Mouse (Mus musculus) layer of hippocampus, adult 11-12 months (tissue): ENCODE measurements at regions not wholly inside any gene's neighbourhood (a gene's known extent, or its start where the extent isn't known, plus 50 kb on each side); places are given as distances from the start of the nearest gene placed in this dataset.
"Not testable (repeated sequence)": the region's sequence is repeated elsewhere in the genome, so short reads cannot be mapped to it uniquely, and the experiment has no call there.

Experiments used
- DNase-seq: peaks from one replicate; pipeline ENCODE4 v3.0.0; 2022; ENCODE audit warnings: low spot score

DNA sequence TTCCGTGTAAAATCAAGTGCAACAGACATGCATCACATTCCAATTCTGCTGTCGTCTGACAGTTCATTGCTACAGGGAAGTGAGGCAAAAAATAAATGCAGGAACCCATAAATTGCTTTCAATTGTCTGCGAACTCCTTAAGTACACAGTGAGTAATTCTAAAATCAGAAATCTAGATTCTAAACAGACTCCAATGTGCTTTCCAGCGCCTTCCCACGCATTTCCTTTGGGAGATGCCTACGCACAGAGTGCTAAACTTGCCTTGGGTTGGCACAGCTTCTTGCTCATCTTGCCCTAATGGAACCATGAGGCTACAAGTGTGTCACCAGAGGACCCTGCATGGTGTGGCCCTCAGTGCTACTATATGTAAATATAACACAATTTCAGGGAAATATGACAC is 212.6 kb downstream of the Samd5 start:
- DNase-seq: peak; percentile 50

GRCm38 (mm10) chr10:9459145-9459544 is 215.9 kb downstream of the Samd5 start:
- no peak for DNase-seq

GRCm38 (mm10) chr10:9458466-9458865 is 216.5 kb downstream of the Samd5 start:
- DNase-seq: no peak

GRCm38 (mm10) chr10:9457222-9457621 is 217.8 kb downstream of the Samd5 start:
- no peak for DNase-seq

DNA sequence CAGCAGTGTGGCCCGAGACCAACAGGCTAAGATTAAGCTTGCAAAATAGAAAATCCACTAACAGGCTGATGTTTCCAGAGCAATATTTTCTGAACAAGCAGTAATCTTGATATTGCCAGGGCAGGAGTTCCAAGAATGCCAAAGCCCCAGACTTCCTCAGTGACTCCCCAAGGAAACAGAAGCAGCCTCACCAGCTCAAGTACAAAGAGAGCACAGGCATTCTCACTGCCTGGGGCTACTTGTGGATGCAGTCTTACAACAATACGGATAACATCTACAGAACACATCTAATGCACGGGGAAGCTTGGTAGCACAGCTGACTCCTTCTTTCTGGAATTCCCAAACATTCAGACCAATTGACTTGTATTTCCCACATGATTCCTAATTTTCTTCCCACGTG is 235.9 kb downstream of the Samd5 start:
- DNase-seq: no peak

GRCm38 (mm10) chr10:9438366-9438765 is 236.6 kb downstream of the Samd5 start:
- DNase-seq: no peak

- no peak for DNase-seq
Observed at GRCm38 (mm10) chr10:9429085-9429484, 245.9 kb downstream of the Samd5 start.

GRCm38 (mm10) chr10:9420741-9421140 is 254.3 kb downstream of the Samd5 start:
- no peak for DNase-seq

DNA sequence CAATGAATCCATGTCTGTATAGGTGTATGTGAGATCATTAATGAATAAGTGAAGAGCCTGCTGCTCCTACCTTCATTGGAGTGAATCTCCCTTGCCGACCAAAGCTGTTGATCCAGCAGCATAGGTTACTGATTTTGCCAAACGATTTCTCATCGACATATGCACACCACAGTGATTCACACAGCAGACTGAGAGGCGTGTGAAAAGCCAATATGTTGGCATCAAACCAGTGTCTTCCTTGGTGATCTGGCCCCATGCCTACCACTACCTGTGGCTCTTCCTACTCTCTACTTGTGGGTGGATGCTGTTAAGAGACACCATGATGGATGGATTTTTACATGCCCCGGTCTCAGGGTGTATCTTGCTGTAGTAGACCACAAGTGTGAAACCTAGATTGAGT is 258.3 kb downstream of the Samd5 start:
- DNase-seq: peak; percentile 54

GRCm38 (mm10) chr10:9406101-9406500 is 268.9 kb downstream of the Samd5 start:
- DNase-seq: no peak

- no peak for DNase-seq
Observed at GRCm38 (mm10) chr10:9405417-9405816, 269.6 kb downstream of the Samd5 start.

DNA sequence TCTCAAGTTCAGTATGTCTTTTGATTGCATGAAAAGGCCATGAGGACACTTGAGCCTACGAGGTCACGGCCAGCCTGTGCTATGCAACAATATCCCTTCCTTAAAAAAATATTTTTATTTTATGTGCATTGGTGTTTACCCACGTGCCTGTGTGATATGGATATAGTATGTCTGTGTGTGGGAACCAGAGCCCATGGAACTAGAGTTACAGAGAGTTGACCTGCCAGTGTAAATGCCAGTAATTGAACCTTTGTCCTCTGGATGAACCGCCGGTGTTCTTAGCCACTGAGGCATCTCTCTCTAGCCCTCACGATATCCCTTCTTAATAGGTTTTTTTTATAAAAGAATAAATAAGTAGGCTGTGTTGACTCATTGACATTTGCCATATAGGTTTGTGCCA is 270.0 kb downstream of the Samd5 start:
- DNase-seq: no peak

DNA sequence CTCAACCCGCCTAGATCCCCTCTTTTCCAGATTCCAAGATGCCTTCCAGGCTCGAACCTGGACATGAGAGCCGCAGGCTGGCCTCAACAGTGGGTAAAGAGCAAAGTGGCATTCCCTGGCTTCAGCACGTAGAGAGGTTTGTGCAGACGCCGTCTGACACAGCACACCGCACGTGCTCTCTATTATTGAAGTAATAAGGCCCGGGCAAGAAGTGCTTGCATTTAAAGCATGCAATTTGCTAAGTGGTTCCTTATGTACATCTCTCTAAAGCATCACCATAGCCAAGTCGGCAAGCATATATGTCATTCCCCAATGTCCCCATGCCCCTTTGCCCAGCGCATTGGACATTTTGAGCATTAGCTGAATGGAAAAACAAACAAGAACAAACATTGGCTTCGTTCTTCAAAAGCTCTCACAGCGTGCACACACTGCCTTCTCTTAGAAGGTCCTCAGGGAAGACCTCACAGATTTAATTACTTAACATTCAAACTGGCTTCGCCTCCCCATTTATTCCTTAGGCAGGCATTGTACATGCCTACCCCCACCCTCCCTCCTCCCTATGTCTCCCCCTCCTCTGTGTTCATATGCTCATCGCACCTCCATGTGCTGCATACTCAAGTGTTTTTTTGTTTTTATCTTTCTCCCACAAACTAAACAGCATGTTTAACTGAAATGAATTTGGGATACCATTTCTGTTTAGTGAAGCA is 273.9 kb downstream of the Samd5 start:
- no peak for DNase-seq

DNA sequence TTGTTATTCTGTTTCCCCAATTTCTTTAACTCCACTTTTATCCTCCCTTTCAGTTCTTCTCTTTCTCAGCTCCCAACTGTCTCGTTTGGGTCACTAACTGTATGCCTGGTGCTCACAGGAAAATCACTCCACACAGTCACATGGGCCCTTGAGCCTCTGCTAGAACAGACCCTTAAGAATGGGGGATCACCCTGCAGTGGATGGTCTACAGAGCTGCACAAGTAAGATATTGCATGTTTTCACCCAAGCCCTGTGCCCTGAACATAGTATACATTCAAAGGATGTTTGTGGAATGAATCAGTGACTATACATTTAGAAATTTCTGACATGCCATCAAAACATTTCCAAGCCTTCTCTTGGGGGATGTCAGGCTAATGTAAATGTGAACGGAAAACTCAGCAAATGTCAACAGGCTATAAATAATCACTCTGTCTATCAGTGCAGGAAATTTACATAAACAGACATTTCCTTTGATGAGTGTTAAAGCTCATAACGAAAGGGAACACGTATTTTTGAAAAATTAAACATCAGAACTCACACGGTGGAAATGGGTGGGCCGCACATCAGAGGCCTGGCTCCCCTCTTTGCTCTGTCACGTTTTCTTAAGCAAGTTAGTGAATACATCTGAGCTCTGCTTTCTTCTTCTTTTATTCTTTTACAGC is 297.4 kb downstream of the Samd5 start:
- no peak for DNase-seq

DNA sequence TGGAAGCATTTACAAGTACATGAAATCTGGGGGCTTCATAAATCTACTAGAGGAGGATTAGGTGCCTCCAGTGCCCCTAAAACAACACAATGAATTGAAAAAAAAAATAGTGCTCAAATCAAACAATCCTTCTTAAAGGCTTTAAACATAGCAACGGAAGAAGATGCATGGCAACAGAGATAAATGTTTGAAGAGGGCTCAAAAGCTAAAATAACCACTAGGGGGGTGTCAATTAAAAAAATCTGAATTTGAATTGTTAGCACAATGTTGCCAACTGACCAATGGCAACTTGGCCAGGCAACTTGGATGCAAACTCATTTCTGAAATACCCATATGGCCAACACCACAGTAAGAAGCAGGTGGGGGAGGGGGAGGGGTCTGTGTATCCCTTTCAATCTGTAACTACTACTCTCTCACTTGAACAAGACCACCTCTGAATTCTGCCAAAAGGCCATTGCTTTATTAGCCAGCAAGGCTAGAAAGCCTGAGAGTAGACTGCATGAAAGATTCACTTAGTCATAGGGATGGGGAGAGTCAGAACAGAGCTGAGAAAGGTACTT is 312.6 kb downstream of the Samd5 start:
- DNase-seq: no peak

DNA sequence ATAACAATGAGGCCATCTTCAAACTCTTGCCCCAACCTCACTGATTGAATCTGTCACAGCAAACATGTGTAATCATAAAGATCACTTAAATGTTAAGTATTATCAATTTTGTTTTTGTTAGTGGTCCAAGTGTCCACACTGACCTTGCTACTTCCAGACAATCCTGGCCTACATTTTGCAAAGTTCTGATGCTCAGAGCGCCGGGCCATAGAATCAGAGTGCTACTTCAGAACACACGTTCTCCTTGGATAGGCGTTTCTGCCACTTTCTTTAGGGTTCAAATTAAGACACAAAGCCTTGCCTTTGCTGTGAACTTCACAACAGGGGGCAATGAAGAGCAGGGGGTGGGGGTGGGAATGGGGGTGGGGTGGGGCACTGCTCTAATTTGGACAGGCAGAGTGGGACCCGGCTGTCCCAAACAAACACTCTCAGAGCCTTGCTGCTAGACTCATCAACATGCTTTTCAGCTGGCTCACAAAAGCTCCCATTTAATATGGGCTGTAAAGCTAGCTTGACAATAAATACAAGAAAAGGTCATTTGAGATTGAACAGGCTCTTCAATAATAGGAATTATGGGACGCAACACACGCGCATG is 336.7 kb downstream of the Samd5 start:
- no peak for DNase-seq

DNA sequence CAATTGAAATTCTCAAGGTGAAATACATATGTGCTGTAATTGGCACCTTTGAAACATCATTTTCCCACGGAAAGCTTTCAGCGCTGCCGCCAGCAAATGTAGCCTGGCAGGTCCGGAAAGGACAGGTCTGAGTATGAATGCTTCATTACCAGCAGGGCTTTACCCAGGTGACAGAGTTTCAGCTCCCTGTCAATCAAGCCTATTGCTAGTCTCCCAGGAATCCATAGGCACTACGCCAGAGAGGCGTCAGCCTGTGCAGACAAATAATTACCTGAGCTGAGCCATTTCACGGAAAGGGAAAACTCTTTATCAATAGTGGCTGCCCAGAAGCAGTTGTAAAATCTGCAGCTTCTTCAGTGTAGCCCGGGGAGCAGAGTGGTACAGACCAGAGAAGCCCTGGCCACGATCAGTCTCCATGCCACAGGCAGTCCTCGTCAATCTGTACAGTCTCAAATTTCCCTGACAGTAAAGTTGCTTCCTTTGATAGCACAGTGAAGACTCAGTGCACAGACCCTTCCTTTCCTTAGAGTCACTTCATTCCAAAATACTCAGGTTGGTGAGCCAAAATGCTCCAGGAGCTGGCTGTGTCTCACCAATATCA is 340.7 kb downstream of the Samd5 start:
- no peak for DNase-seq

DNA sequence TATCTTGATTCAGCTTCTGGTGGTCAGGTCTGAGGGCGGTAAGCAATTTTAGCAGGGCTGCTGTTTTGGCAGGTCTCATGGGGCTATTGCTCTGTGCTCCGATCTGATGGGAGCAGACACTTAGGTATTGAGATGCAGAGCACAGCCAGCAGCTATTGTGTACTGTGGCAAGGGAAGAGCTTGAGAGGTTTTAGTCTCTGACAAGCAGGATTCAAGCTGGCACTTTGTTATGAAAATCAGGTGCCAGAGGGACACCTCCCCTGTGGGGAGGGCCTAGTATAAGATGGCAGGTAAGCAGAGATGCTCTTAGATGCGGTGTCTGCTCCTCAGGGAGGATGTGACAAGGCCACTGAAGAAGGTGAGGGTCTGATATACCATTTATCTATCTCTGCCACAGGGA is 343.3 kb downstream of the Samd5 start:
- DNase-seq: no peak

- no peak for DNase-seq
Observed at GRCm38 (mm10) chr10:9328324-9328723, 346.7 kb downstream of the Samd5 start.

DNA sequence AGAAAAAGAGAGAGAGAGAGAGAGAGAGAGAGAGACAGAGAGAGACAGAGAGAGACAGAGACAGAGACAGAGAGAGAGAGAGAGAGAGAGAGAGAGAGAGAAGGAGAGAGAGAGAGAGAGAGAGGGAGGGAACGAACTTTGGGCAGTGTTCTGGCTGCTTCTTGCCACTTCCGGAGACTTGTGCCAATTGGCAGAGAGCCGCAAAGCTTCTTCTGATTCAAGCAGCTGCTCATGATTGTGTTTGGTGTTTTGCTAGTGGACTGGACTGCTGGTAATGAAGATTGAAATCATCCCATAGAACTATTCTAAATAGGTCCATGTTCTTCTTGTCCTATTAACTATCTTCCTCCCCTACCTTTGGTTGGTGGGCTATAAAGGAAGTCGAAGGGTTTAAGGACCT is 347.1 kb downstream of the Samd5 start:
- not testable (repeated sequence) for DNase-seq

GRCm38 (mm10) chr10:9312326-9312725 is 362.7 kb downstream of the Samd5 start:
- DNase-seq: no peak

DNA sequence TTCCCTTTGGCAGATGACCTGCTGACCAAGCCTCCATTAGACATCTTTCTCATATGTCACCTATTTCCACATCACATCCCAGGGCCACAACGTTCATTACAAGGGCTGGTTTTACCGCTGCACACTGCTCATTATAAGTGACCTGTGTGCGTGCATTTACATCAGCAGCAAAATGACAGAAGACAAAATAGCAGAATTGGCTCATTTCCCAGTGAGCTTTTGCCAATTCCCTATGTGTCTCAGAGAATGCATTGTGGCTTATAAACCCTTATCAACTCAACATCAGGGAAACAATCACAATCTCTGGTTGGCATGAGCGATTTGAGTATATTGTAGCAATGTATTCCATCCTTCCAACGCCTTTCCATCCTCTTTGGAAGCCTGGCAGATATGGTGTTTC is 364.7 kb downstream of the Samd5 start:
- no peak for DNase-seq

DNA sequence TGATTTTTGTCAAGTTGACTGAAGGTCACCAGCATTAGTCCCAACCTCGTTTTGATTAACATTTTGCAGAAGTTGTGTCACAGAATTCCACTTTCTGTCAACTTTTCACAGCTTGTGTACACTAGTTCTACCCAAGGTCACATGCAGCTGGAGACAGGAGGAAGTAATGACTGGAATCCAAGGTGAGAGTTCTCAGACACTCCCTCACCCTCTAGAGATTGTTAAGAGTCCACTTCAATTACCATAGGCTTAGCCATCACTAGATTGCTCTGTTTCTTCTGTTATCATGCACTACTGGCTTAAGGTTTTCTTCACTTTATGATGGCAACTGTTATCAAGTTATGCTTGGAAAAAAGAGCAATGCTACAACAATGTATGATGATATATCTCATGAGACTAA is 379.0 kb downstream of the Samd5 start:
- no peak for DNase-seq
